In the genomic region with DNA sequence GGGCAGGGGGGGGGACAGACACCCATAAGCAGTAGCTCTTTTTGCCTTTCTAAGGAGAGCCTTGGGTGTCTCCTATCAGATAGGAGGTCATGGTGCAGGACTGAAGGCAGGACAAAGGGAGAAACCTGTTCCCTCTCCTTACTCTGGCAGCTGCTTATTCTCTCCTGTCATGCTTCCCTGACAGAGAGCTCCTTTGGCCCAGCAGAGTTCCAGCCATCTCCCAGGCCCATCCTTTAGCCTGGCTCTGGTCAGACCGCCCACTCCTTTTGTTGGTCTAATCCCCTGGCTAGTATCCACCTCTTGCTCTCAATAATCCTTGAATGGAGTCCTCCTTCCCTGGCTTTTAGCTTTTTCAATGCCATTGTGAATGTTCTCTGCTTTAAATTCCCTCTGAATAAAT, we compare ENCODE assay signal across 19 mouse cellular contexts.
DNase-seq lines count a peak whose midpoint lies in the region; ATAC-seq lines count a peak whose summit lies in the region.
"Had no signal": no experiment of that assay in that cellular context is flagged by ENCODE, and none has a peak within 500 bp of the region (broad histone marks: within the 10 kb centered on the region; RNA-seq: fewer than 3 reads in every experiment).

No protein-coding gene starts in this region.

- no peaks in the 10 kb centered on the region for H3K27me3 ChIP-seq in hindbrain, embryonic 12.5 days
- no peaks in the 10 kb centered on the region for H3K27me3 ChIP-seq in hindbrain, embryonic 11.5 days (ENCODE audit: control insufficient read depth, insufficient read depth, low read length)
- no peaks in the 10 kb centered on the region for H3K27me3 ChIP-seq in forebrain, embryonic 13.5 days
- H3K27me3 ChIP-seq in midbrain, embryonic 13.5 days = no peaks in the 10 kb centered on the region
- H3K27me3 ChIP-seq: neural tube, embryonic 12.5 days had no signal

- no peaks in the 10 kb centered on the region for H3K36me3 ChIP-seq in hindbrain, embryonic 12.5 days
- no peaks in the 10 kb centered on the region for H3K36me3 ChIP-seq in hindbrain, embryonic 11.5 days (ENCODE audit: control insufficient read depth, insufficient read depth, low read length)
- no peaks in the 10 kb centered on the region for H3K36me3 ChIP-seq in forebrain, embryonic 13.5 days (ENCODE audit: poor library complexity, severe bottlenecking)
- no peaks in the 10 kb centered on the region for H3K36me3 ChIP-seq in midbrain, embryonic 13.5 days
- H3K36me3 ChIP-seq: neural tube, embryonic 12.5 days had no signal

- WGBS in hindbrain, embryonic 12.5 days = 33% methylated on average over 1 of the region's 1 CpGs
- WGBS in hindbrain, embryonic 11.5 days = 38% methylated on average over 1 of the region's 1 CpGs
- 19% methylated on average over 1 of the region's 1 CpGs for WGBS in forebrain, embryonic 13.5 days
- WGBS in midbrain, embryonic 13.5 days = 9% methylated on average over 1 of the region's 1 CpGs

- H3K27ac ChIP-seq in hindbrain, embryonic 12.5 days = no peak overlapping the region
- no peak overlapping the region for H3K27ac ChIP-seq in hindbrain, embryonic 11.5 days (ENCODE audit: low read depth, low read length)
- H3K27ac ChIP-seq in forebrain, embryonic 13.5 days = no peak overlapping the region; the same call in 1 of the 2 replicates
- H3K27ac ChIP-seq in midbrain, embryonic 13.5 days = peak overlapping the region; percentile 52
- H3K27ac ChIP-seq: neural tube, embryonic 12.5 days had no signal

- no peak overlapping the region for H3K4me2 ChIP-seq in hindbrain, embryonic 12.5 days (replicated peaks)
- H3K4me2 ChIP-seq in hindbrain, embryonic 11.5 days (replicated peaks; ENCODE audit: low read depth, low read length) = no peak overlapping the region
- H3K4me2 ChIP-seq in forebrain, embryonic 13.5 days = no peak overlapping the region
- H3K4me2 ChIP-seq in midbrain, embryonic 13.5 days (replicated peaks) = no peak overlapping the region
- H3K4me2 ChIP-seq: liver, embryonic 11.5 days; lung, embryonic 14.5 days; neural tube, embryonic 12.5 days had no signal

- H3K9me3 ChIP-seq in hindbrain, embryonic 12.5 days (replicated peaks) = no peaks in the 10 kb centered on the region
- H3K9me3 ChIP-seq in hindbrain, embryonic 11.5 days (ENCODE audit: control insufficient read depth, low read length) = no peaks in the 10 kb centered on the region
- H3K9me3 ChIP-seq in forebrain, embryonic 13.5 days (replicated peaks) = no peaks in the 10 kb centered on the region
- no peaks in the 10 kb centered on the region for H3K9me3 ChIP-seq in midbrain, embryonic 13.5 days
- H3K9me3 ChIP-seq: neural tube, embryonic 12.5 days had no signal

- ATAC-seq in hindbrain, embryonic 12.5 days (ENCODE audit: low FRiP score) = peak; percentile 64; the same call in 1 of the 2 replicates
- ATAC-seq in hindbrain, embryonic 11.5 days (ENCODE audit: low FRiP score) = no peak
- no peak for ATAC-seq in forebrain, embryonic 13.5 days
- ATAC-seq in midbrain, embryonic 13.5 days = peak; percentile 79
- ATAC-seq in activated CD4-positive, CD25-positive, alpha-beta regulatory T cell, adult 4 months = no peak

- DNase-seq in hindbrain, embryonic 11.5 days (ENCODE audit: low spot score) = no peak
- DNase-seq in embryo, embryonic 10.5 days (ENCODE audit: low spot score) = peak; percentile 53
- DNase-seq in urinary bladder, adult 18-20 months (ENCODE audit: low spot score in 2 of 2) = no peak
- DNase-seq in liver = no peak
- DNase-seq: cerebellum, adult 11 months; cerebellum, postnatal 14 days; gastrocnemius, postnatal 10 days; left cerebral cortex, postnatal 4 days; lung, embryonic 14.5 days; lung, postnatal 4 days; retina, postnatal 1 day; right cerebral cortex, postnatal 4 days; thymus, postnatal 36 days had no signal

- peaks cover 10% of the 10 kb centered on the region; the same call in 1 of the 2 replicates for H3K4me1 ChIP-seq in hindbrain, embryonic 12.5 days
- no peaks in the 10 kb centered on the region for H3K4me1 ChIP-seq in hindbrain, embryonic 11.5 days (replicated peaks; ENCODE audit: control insufficient read depth, insufficient read depth, low read length)
- peaks cover 46% of the 10 kb centered on the region for H3K4me1 ChIP-seq in forebrain, embryonic 13.5 days
- H3K4me1 ChIP-seq in midbrain, embryonic 13.5 days (replicated peaks) = peaks cover 54% of the 10 kb centered on the region

- H3K4me3 ChIP-seq in hindbrain, embryonic 12.5 days = no peak overlapping the region
- H3K4me3 ChIP-seq in hindbrain, embryonic 11.5 days (ENCODE audit: low read depth, low read length) = no peak overlapping the region
- H3K4me3 ChIP-seq in forebrain, embryonic 13.5 days = no peak overlapping the region
- H3K4me3 ChIP-seq in midbrain, embryonic 13.5 days (replicated peaks) = no peak overlapping the region
- H3K4me3 ChIP-seq: neural tube, embryonic 12.5 days had no signal

- H3K9ac ChIP-seq in hindbrain, embryonic 12.5 days = no peak overlapping the region
- no peak overlapping the region for H3K9ac ChIP-seq in hindbrain, embryonic 11.5 days (ENCODE audit: low read depth, low read length)
- peak overlapping the region; percentile 37; the same call in 1 of the 2 replicates for H3K9ac ChIP-seq in forebrain, embryonic 13.5 days
- H3K9ac ChIP-seq in midbrain, embryonic 13.5 days (replicated peaks) = no peak overlapping the region
- H3K9ac ChIP-seq: lung, embryonic 14.5 days; neural tube, embryonic 12.5 days had no signal

Comparison
In these comparisons a context has a peak if more than half of its experiments do, and no peak if none do; other contexts are left out.
1. ATAC-seq: peak in hindbrain, embryonic 12.5 days (single experiment) and midbrain, embryonic 13.5 days (single experiment); none in hindbrain, embryonic 11.5 days (single experiment), forebrain, embryonic 13.5 days (single experiment) and activated CD4-positive, CD25-positive, alpha-beta regulatory T cell, adult 4 months (single experiment).